Mouse (Mus musculus) cerebellum, postnatal 25 days (tissue): ENCODE results near the gene Alox12.

Source experiments
- DNase-seq, 2 experiments: peaks; one replicate each; pipeline ENCODE4 v3.0.0; 2021; ENCODE audit warnings: mixed read lengths in 2 of 2

The Alox12 gene

DNA sequence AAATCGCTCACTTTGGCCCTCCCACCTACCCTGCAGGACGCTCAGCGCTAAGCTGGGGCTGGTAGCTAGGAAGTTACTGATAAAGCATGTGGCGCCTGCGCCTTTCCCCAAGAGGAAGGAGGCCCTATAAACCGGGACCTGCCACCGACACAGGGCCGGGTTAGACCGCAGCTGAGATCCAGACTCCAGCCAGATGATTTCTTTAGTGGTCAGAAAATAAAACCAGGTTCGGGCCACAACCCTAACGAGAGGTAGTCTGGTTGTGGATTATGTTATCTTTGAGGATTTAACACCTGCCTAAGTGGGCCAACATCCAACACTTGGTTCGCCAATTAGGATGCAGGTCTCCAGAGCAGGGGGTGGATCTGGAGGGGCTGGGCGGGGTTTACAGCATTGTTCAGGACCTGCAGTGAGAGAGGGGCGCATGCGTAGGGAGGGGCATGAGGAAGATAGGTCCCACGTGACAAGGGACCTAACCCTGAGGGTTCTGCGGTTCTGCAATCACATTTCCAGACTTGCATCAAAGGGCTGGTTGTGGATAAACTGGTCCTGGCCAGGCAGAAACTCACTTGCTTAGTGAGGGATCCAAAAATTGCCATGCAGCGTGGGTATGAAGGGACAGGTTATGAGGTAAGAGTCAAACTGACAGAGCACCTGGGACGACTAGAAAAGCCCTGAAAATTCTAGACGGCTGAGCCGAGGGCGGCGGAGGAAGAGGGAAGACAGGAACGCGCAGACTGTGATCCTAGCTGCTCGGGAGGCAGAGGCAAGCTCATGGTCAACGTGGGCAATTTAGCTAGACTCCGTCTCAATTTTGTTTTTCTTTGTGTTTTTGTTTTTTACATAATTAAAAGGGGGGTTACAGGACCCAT is 34.2 kb downstream of the Alox12 start, which contains the start of gene Slc16a13:
TSS of gene Slc16a13 (minus strand) at position 334 of the 872 bp plus-strand sequence.
- peak; percentile 95 to 98 for DNase-seq

DNA sequence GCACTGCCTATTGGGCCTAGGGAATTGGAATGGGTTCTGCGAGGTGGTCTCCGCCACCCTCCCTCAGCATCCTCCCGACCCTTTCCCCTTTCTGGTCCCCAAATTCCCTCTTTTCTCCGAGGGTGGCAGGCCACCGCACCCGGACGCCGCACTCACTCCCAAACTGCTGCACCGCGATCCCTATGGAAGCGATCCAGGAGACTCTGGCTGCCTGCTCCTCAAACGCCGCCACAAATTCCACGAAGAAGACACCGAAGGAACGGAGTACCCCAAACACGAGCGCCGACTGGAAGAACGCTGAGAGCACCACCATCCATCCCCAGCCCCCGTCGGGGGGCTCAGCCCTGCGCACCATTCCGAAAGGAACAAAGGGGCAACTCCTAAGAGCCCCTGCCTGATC is 34.8 kb downstream of the Alox12 start:
- DNase-seq = peak; percentile 72 to 73

DNA sequence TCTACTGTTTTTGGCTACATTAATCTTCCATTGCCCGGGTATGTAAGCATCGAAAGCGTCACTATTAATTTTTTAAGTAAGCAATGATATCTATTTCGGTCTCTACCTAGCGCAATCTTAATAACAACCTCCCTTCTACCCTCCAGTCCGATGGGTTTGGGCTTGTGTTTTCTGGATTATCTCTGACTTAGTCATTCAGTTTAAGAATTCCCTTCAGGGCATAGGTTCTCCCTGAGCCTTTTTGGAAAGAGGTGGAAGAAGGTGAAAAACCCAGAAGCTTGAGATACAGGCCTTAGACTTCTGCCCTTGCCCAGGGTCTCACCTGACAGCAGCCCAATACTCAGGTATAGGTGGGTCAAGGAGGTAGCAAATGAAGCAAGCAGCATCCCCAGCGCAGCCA is 35.3 kb downstream of the Alox12 start:
- DNase-seq = peak in 1 of 2 experiments; percentile 2

DNA sequence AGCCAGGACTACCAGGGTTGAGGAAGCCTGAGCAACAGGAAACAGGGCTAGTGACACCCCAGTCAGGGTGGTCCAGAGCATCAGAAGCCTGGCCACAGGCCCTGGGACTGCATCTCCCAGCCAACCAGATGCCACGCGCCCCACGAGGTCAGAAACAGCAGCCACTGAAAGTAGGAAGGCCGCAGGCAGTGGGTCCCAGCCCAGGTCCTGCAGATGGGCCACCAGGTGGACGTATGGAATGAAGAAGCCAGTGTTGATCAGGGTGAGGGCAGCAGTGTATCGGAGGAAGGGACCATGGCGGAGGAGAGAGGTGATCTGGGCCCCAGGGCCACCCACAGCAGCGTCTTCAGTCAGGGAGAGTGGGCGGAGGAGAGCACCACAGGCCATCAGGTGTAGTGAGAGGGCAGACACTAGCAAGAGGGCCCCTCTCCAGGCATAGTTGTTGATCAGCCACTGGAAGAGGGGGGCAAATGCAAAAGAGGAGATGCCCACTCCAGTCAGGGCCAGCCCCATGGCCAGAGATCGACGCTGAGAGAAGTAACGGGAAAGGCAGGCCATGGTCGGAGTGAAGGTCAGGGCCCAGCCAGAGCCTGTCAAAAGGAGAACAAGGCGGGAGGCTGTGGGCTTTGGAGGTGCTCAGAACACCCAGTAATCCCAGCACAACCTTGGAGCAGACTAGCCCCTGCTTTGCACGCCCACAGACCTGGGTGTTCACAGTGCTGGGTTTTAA is 36.2 kb downstream of the Alox12 start:
- peak in 1 of 2 experiments; percentile 42 for DNase-seq

DNA sequence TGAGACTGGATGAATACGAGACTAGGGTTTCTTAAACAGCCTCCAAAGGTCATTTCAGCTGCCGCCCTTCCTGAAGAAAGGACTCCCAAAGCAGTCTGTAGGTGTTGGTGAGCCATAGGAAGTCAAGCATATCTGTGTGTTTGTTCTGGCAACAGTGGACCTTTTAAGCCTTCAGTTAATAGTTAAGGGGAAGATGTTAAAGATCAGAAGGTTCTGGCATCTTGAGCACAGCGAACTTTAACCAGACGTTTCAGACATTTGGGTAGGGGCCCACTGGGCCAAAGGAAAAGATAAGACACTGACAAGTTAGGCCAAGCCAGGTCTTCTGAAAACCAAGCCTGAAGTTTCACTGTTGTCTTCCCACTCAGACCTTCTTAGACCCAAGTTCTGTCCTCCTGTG is 37.1 kb downstream of the Alox12 start:
- no peak for DNase-seq

DNA sequence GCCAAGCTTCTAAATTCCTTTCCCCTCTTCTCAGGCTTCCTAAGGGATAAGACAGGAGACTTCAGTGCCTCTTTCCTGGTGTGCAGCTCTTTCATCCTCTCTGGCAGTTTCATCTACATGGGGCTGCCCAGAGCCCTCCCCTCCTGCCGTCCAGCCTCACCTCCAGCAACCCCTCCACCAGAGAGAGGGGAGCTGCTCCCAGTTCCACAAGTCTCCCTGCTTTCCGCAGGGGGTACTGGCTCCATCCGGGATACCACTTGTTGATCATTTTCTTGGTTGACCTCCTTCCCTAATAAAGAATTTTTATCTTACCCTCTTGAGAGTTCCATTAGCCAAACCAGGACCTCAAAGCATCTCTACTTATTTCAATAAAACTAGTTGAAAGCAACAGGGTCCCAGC is 39.0 kb downstream of the Alox12 start:
- DNase-seq = peak in 1 of 2 experiments; percentile 36

DNA sequence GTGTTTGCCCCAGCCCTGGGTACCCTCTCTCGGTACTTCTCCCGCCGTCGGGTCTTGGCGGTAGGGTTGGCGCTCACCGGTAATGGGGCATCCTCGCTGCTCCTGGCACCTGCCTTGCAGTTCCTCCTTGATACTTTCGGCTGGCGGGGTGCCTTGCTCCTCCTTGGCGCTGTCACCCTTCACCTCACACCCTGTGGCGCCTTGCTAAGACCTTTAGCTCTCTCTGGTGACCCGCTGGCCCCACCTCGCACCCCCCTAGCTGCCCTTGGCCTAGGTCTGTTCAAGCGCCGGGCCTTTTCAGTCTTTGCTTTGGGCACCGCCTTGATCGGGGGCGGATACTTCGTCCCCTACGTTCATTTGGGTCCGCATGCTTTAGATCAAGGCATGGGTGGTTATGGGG is 39.9 kb downstream of the Alox12 start:
- DNase-seq = peak; percentile 60 to 71

DNA sequence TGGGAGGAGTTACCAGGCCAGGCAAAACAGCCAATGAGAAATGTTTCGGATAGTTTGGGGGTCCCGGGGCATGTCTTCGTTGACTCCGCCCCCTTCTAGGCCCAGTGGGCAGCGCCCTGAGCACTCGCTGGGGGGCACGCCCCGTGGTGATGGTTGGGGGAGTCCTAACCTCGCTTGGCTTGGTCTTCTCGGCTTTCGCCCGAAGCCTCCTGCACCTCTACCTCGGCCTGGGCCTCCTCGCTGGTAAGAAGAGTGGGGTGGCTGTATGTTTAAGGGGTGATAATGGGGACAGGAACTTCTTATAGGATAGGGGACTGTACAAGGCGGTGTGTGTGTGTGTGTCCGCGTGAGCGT is 40.3 kb downstream of the Alox12 start:
- DNase-seq = peak in 1 of 2 experiments; percentile 66

DNA sequence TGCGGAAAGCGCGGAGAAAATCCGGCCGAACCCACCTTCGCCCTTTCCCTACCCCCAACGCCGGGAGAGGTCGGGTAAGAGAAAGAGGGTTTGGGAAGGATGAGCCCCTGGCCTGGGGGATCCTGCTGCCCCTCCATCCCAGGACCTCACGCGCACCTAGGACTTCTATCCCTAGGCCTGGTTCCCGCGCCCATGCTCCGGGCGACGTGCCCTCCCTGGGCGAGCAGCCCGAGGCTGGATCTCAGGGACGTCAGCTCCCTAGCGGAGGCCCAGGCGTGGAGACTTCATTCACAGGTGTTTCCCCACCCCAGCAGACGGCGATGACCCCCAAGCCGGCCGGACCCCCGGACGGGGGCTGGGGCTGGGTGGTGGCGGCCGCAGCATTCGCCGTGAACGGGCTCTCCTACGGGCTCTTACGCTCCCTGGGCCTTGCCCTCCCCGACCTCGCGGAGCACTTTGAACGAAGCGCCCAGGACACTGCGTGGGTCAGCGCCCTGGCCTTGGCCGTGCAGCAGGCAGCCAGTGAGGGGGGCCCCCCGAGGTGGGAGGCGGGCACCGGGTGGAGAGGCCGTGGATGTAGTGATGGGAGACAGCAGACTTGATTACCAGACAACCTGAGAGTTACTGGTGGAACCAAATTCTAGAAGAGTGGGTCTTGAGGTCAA is 40.8 kb downstream of the Alox12 start:
- DNase-seq = peak; percentile 78 to 81

DNA sequence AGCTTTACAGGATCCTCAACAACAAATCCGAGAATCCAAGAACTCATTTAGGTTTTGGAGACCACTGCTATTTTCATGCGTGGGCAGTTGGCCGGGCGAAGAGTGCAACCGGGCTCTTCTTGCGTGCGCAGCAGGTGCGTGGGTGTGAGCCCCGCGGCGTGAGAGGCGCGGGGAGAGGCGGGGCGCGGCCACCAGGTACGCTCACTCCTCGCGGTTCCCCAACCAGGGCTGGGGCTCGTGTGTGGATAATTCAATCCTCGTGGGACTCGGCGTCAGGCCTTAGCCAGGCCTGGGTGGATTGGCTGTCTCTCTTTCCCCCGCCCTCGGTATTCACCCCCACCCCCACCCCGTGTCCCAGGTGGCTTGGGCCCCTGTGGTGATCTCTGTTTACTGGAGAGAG is 41.4 kb downstream of the Alox12 start:
- DNase-seq = peak; percentile 89 to 91

DNA sequence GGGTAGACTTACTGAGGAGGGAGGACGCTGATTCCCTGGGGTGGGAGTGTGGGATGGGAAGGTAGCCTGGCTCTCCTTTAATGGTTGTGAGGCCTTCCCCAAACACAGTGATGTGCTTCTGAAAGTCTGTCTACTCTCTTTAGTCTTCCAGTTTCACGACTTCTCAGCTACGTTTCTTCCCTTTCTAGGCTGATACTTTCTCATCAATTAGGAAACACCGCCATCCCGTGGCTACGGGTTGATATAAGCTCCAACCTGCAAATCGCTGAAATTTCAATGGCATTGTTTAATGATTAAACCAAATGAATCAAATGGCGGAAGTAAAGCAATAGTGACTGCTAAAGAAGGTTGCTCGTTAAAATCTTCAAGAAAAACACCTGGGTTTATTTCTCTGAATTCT is 42.3 kb downstream of the Alox12 start:
- peak; percentile 77 to 87 for DNase-seq

DNA sequence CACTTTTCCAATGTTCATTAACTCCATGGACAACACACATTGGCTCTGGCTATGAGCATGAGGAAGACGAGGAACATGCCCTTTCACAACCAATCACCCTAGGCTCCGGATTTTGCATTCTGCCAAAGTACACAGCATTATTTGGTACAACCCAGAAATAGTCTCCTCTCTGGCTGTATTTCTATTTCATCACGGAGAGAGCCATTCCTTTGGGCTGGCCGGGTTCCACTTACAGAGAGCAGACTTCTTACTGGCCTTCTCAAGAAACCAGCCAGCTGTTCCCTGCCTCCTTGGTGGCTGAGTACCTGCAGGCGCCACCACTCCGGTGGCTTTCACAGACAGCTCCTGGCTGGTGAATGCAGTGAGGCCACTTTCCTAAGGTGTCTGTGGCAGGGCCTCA is 42.7 kb downstream of the Alox12 start, which contains the start of gene Slc16a11:
TSS of gene Slc16a11 (plus strand) at position 330 of the 400 bp plus-strand sequence.
- DNase-seq = peak in 1 of 2 experiments; percentile 48

DNA sequence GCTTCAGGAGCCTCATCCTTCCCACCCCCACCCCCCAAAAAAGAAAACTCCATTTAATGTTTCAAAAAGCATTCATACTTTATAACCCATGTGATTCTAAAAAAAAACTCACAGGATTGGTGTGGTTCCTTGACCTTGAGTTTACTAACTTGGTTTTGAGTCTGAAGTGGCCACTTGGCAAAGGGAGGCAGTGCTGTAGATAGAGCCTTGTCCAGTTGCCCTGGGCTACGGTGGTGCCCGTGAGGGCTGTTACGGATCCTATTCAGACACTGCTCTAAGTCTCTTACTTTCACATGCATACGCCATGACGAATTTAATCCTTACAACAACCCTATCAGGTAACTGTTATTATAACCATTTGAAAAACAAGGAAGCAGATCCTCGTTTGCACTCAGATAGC is 43.2 kb downstream of the Alox12 start:
- DNase-seq = no peak

DNA sequence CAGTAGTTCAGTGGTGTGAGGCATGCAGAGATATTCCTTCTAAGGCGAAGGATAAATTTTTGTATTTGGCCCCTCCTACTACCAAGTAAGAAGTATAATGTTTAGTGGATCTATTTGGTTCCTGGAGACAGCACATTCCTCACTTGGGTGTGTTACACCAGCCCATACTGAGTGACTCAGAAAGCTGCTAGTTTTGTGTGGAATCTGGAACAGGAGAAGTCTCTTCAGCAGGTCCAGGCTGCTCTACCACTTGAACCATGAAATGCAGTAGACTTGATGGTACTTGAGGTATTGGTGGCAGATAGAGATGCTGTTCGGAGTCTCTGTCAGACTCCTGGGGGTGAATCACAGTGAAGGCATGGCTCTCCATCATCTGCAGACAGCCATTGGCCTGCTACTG is 44.5 kb downstream of the Alox12 start:
- DNase-seq = no peak

DNA sequence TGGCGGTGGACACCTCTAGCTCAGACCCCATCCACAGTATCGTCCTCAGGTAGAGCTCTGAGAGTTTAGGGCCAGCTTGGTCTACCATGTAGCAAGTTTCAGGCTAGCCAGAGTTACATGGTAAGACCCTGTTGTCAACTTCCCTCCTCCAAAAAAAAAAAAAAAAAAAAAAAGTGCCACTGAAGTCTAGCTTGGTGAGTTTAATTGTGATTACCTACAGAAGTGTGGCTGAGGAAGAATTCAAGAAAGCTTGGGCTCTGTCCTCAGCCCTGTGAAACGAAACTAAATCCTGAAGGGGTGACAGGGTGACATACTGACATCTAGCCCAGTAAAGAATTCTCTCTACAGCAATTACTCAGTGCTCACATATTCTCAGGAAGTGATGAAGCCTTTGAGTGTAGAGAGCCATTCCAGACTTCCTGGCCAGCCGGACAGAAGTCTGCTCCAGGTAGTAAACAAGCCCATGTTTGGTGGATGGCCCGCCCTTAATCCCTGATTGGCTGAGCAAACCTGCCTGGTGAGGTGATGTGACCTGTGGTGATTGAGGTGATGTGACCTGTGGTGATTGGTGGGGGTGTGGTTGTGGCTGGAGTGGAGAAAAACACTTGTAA is 46.3 kb downstream of the Alox12 start:
- DNase-seq = no peak

DNA sequence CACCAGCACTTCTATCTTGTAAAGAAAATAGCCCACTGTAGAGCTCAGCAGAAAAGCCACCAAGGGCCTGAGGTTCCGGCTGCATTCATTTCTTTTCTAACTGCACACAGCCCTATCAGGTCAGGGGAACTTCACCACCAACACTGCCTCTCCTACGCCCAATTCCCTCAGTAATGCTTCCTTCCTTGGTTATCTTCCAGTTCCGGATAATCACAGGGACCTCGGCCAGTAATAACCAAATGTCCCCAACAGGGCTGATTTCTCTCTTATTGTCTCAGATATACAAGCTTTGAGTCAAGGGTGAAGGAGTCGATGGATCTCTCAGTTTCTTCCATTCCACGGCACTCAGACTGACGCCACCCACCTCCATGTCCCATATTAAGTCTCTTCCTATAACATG is 47.9 kb downstream of the Alox12 start:
- no peak for DNase-seq

DNA sequence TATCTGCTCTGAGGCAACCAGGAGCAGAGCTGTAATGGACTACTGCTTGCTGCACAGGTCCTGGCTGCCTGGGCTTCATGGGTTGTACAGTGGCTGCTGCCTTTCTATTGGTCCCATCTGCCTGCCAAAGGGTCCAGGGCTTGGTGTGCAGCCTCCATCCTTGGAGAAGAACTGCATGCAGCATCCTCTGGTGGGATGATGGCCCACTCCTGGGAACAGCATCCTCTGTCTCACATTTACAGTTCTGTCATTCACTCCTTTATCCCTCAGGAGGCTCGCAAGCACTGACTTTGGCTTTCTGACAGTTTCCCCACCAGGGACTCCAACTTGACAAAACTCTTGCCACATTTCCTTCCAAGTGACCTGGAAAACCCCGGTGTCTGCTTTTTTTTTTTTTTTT is 48.4 kb downstream of the Alox12 start:
- no peak for DNase-seq

DNA sequence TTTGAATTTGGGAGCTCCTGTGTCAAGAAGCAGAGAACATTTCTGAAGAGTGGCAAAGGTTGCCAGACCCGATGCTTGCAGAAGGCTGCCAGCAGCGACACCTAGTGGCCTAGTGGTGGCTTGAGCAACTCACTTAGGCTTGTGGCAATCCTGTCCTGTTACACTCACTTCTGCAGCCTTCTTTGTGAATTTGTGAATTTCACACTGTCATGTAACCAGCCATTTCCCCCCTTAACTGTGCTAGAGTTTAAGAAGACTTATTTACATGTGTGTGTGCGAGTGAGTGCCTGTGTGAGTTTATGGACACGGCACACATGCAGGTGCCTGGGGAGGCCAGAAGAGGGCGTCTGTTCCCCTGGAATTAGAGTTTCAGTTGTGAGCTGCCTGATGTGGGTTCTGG is 53.5 kb downstream of the Alox12 start:
- DNase-seq = peak; percentile 86 to 93

DNA sequence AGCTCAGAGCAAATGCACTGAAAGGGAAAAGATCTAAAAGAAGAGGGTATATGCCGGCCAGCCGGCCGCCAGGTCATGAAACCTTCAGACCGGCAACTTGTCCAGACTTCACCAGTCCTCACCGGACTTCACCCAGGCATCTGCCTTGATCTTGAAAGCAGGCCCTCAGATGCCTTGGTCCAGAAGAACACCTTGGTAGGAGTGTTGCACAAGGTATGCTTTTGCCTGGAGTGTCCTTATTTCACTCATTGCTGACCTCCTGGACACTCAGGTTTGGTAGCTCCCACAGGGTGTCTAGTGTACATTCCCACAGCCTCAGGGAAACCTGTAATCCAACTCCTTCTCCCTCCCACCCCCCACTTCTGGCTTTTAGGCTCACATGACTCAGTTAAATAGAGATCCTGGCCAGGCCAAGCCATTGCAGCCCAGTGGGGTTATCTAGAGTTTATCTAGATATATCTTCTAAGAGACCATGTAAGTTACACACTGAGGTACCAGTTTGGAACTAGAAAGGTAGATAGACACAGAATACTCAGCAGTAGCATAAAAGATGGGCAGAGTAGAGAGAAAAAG is 55.0 kb downstream of the Alox12 start:
- DNase-seq = no peak

DNA sequence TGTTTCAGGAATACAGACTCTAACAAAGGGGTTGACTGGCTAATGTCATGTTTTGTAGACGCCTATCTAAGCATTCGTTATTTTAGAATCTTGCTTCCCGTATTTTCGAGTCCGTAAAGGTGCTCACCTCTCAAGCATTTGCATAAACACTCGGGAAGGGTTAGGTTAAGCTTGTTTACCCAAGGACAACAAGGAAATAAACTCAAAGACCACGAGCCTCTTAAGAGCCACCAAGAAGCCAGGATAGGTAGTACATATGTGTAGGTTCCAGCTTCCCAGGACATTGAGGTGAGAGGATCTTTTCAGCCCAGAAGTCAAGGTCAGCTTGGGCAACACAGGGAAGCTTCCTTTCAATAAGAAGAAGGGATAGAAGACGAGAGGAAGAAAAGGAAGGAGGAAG is 56.0 kb downstream of the Alox12 start:
- DNase-seq = no peak

DNA sequence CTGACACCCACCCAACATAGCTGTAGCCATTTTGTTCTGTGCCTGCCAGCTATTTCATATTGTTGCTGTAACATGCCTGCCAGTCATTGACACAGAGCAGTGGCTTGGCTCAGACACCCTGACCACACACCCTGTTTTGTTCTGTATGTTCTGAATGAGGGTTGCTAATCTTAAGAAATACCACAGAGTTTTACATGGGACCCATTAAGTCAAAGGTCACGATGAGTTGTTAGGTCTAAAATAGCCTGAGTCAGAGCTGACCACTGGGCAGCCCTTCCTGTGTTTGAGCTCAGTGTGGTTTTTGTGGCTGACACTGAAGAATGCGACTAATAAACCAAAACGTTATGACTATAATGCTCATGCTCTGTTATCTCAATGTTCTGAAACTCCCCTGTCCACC is 56.8 kb downstream of the Alox12 start:
- no peak for DNase-seq
